16 mouse cellular contexts compared by ENCODE assay signal in genomic region chr7:143475876-143476275, GRCm38 (mm10). TPM values are rescaled to one million over a fixed set of nuclear protein-coding genes. Genes with fewer than 3 reads are reported as not detected.
A peak's percentile ranks its signal among the peaks of the same experiment; 100 is the strongest.
DNase-seq lines count a peak whose midpoint lies in the region; ATAC-seq and TF ChIP-seq lines count a peak whose summit lies in the region.
"Had no signal": no experiment of that assay in that cellular context is flagged by ENCODE, and none has a peak within 500 bp of the region (broad histone marks: within the 10 kb centered on the region; RNA-seq: fewer than 3 reads in every experiment).

No protein-coding gene starts in this region.

- H3K9ac ChIP-seq in stomach, embryonic 15.5 days: no peak overlapping the region
- H3K9ac ChIP-seq in lung, postnatal 0 days (replicated peaks; ENCODE audit: low read depth): no peak overlapping the region
- H3K9ac ChIP-seq: lung, embryonic 14.5 days had no signal

- TF ChIP-seq CTCF in lung, postnatal 0 days (IDR thresholded peaks at IDR 0.05): no peak

- no peak for TF ChIP-seq EP300 in lung, postnatal 0 days (IDR thresholded peaks at IDR 0.05)

- DNase-seq in adrenal gland, postnatal 10 days: peak; percentile 53
- no peak for DNase-seq in adrenal gland, adult 8-10 months
- DNase-seq in kidney, postnatal 14 days: peak; percentile 83
- DNase-seq in retina, embryonic 14.5 days (ENCODE audit: low spot score): no peak
- no peak for DNase-seq in lung, postnatal 4 days
- no peak for DNase-seq in lung, postnatal 0 days (ENCODE audit: low spot score)
- DNase-seq: B cell, adult 2 months; heart, postnatal 4 days; lung, embryonic 14.5 days had no signal

- 62% methylated on average over 11 of the region's 11 CpGs for WGBS in stomach, embryonic 15.5 days
- WGBS in lung, postnatal 0 days: 58% methylated on average over 11 of the region's 11 CpGs

- ATAC-seq in common myeloid progenitor, adult 5-6 weeks (replicated peaks; ENCODE audit: low read depth, poor library complexity, severe bottlenecking): 0 out of 2 replicates have a peak, but pooled peaks have one; percentile 12
- ATAC-seq in stomach, embryonic 15.5 days (ENCODE audit: insufficient read depth, low FRiP score, low read depth): 0 out of 2 replicates have a peak, but pooled peaks have one; percentile 23
- no peak for ATAC-seq in lung, postnatal 0 days
- ATAC-seq: forebrain, embryonic 14.5 days had no signal

- no peaks in the 10 kb centered on the region for H3K36me3 ChIP-seq in stomach, embryonic 15.5 days
- no peaks in the 10 kb centered on the region for H3K36me3 ChIP-seq in lung, postnatal 0 days (ENCODE audit: insufficient read depth, low read length)
- H3K36me3 ChIP-seq: G1E had no signal

- H3K9me3 ChIP-seq in stomach, embryonic 15.5 days: no peaks in the 10 kb centered on the region
- no peaks in the 10 kb centered on the region for H3K9me3 ChIP-seq in lung, postnatal 0 days (ENCODE audit: low read length)
- H3K9me3 ChIP-seq: G1E had no signal

- no peak overlapping the region for H3K4me3 ChIP-seq in stomach, embryonic 15.5 days (replicated peaks)
- no peak overlapping the region for H3K4me3 ChIP-seq in lung, postnatal 0 days (ENCODE audit: low read depth, low read length)

- no peaks in the 10 kb centered on the region for H3K4me1 ChIP-seq in stomach, embryonic 15.5 days
- H3K4me1 ChIP-seq in lung, postnatal 0 days (ENCODE audit: insufficient read depth, low read depth, low read length): 0 out of 2 replicates have a peak, but pooled peaks cover 3% of the 10 kb centered on the region

- H3K27me3 ChIP-seq in stomach, embryonic 15.5 days (replicated peaks): peaks cover 4% of the 10 kb centered on the region; the same call in 1 of the 2 replicates
- H3K27me3 ChIP-seq in lung, postnatal 0 days (replicated peaks; ENCODE audit: insufficient read depth, low read length): no peaks in the 10 kb centered on the region

- no peak overlapping the region for H3K4me2 ChIP-seq in stomach, embryonic 15.5 days
- no peak overlapping the region for H3K4me2 ChIP-seq in lung, postnatal 0 days (replicated peaks; ENCODE audit: low read depth, low read length)
- H3K4me2 ChIP-seq: heart, embryonic 11.5 days; lung, embryonic 14.5 days had no signal

- H3K27ac ChIP-seq in stomach, embryonic 15.5 days: no peak overlapping the region
- H3K27ac ChIP-seq in lung, postnatal 0 days (ENCODE audit: low read length): no peak overlapping the region

RNA-seq across cellular contexts. Expression of gene Slc22a18, which starts 2.3 kb away (rescaled TPM):
- 10 to 100 TPM in 1 of 2 experiments, 1 to 10 TPM in 1; 6.5 to 15.0 TPM for total RNA-seq in adrenal gland, postnatal 10 days (2021)
- total RNA-seq in adrenal gland, adult 8-10 months (2022): 1 to 10 TPM; 2.7 to 5.5 (median 3.6) TPM
- total RNA-seq in common myeloid progenitor, adult 5-6 weeks (2017): 2.6 TPM in 1 of 2 replicates, not detected in the other
- 9.2 and 11.7 TPM in 2 replicates for polyA plus RNA-seq in stomach, embryonic 15.5 days (2015; fragmentation: Nextera tagmentation; extraction: Ambion mirVana)
- 4.4 and 5.2 TPM in 2 replicates for polyA plus RNA-seq in lung, postnatal 0 days (2015; fragmentation: Nextera tagmentation; extraction: Ambion mirVana)

RNA-seq across cellular contexts. Expression of gene Cdkn1c, which starts 15.0 kb away (rescaled TPM):
- total RNA-seq in adrenal gland, postnatal 10 days (2021): 100 to 1,000 TPM; 386 to 453 TPM
- 1,000 to 10,000 TPM in 1 of 4 experiments, 100 to 1,000 TPM in 3; 211 to 1,262 (median 590) TPM for total RNA-seq in adrenal gland, adult 8-10 months (2022)
- total RNA-seq in common myeloid progenitor, adult 5-6 weeks (2017): 1.6 and 2.6 TPM in 2 replicates
- 768 and 804 TPM in 2 replicates for polyA plus RNA-seq in stomach, embryonic 15.5 days (2015; fragmentation: Nextera tagmentation; extraction: Ambion mirVana)
- 207 and 220 TPM in 2 replicates for polyA plus RNA-seq in lung, postnatal 0 days (2015; fragmentation: Nextera tagmentation; extraction: Ambion mirVana)
- total RNA-seq: G1E had no signal

RNA-seq across cellular contexts. Expression of gene Phlda2, which starts 27.1 kb away (rescaled TPM):
- under 1 TPM in 1 of 2 experiments, not detected in 1; 0.82 TPM for total RNA-seq in adrenal gland, postnatal 10 days (2021)
- 1 to 10 TPM in 2 of 4 experiments, under 1 TPM in 2; 0.49 to 5.2 (median 2.2) TPM for total RNA-seq in adrenal gland, adult 8-10 months (2022)
- total RNA-seq in common myeloid progenitor, adult 5-6 weeks (2017): 2.6 and 3.2 TPM in 2 replicates
- 11.5 and 13.7 TPM in 2 replicates for polyA plus RNA-seq in stomach, embryonic 15.5 days (2015; fragmentation: Nextera tagmentation; extraction: Ambion mirVana)
- 3.2 and 5.4 TPM in 2 replicates for polyA plus RNA-seq in lung, postnatal 0 days (2015; fragmentation: Nextera tagmentation; extraction: Ambion mirVana)
- total RNA-seq: gastrocnemius, adult 8-10 months; heart, postnatal 4 days; left cerebral cortex, postnatal 25 days had no signal

Comparison
In these comparisons a context has a peak if more than half of its experiments do, and no peak if none do; other contexts are left out.
1. DNase-seq: peak in adrenal gland, postnatal 10 days (single experiment) and kidney, postnatal 14 days (single experiment); none in adrenal gland, adult 8-10 months (single experiment), retina, embryonic 14.5 days (single experiment), lung, postnatal 4 days (0 of 2) and lung, postnatal 0 days (single experiment).
2. RNA of gene Cdkn1c, which starts 15.0 kb away (total RNA-seq): 211 to 1,262 TPM in adrenal gland, adult 8-10 months and 386 to 453 TPM in adrenal gland, postnatal 10 days; 1.6 to 2.6 TPM in common myeloid progenitor, adult 5-6 weeks; every median in the first group is over 10 times any median in the second.